Mouse (Mus musculus): ENCODE measurements around the gene Hint2.

The Hint2 gene

GRCm38 (mm10) chr4:43653161-43654015 lies 2.9 kb downstream of the Hint2 start, which contains the start of gene Spag8:
Gene Spag8, minus strand, starts transcription at chr4:43653594.
- DNase-seq = peak; percentile 94

GRCm38 (mm10) chr4:43652726-43653125 lies 3.5 kb downstream of the Hint2 start:
- no peak for DNase-seq

GRCm38 (mm10) chr4:43649783-43650182 lies 6.5 kb downstream of the Hint2 start:
- no peak for DNase-seq

- DNase-seq = peak; percentile 61
These were observed 15.8 kb downstream of the Hint2 start for GRCm38 (mm10) chr4:43640491-43640890.

- DNase-seq = peak; percentile 86
These were observed 16.2 kb downstream of the Hint2 start for GRCm38 (mm10) chr4:43640076-43640475.

GRCm38 (mm10) chr4:43636751-43637150 lies 19.5 kb downstream of the Hint2 start:
- DNase-seq = peak; percentile 62

GRCm38 (mm10) chr4:43634621-43635374 lies 21.5 kb downstream of the Hint2 start:
- DNase-seq = peak; percentile 60

- peak; percentile 84 for DNase-seq
These were observed 22.5 kb downstream of the Hint2 start for GRCm38 (mm10) chr4:43633736-43634135.

- peak; percentile 87 for DNase-seq
These were observed 23.0 kb downstream of the Hint2 start for GRCm38 (mm10) chr4:43633296-43633695.

GRCm38 (mm10) chr4:43631956-43632920 lies 24.0 kb downstream of the Hint2 start:
- peak; percentile 96 for DNase-seq

- DNase-seq = peak; percentile 98
These were observed 25.0 kb downstream of the Hint2 start, which contains the start of gene Npr2 for GRCm38 (mm10) chr4:43631046-43631955. Gene Npr2, plus strand, starts transcription at chr4:43631935.

- DNase-seq = no peak
These were observed 25.6 kb downstream of the Hint2 start for GRCm38 (mm10) chr4:43630671-43631045.

GRCm38 (mm10) chr4:43630030-43630581 lies 26.2 kb downstream of the Hint2 start:
- peak; percentile 98 for DNase-seq

GRCm38 (mm10) chr4:43629106-43629817 lies 27.0 kb downstream of the Hint2 start:
- DNase-seq = peak; percentile 87

GRCm38 (mm10) chr4:43620146-43620778 lies 36.0 kb downstream of the Hint2 start:
- DNase-seq = peak; percentile 81

- peak; percentile 89 for DNase-seq
These were observed 43.1 kb downstream of the Hint2 start for GRCm38 (mm10) chr4:43613060-43613730.

GRCm38 (mm10) chr4:43612534-43612933 lies 43.7 kb downstream of the Hint2 start:
- DNase-seq = peak; percentile 36

- DNase-seq = peak; percentile 72
These were observed 51.2 kb downstream of the Hint2 start for GRCm38 (mm10) chr4:43604751-43605685.

Measured in heart, adult 11 months (tissue).